Mouse (Mus musculus) bone marrow macrophage, adult 2 months (primary cell): ENCODE data around the gene Hs3st6. TPM values are rescaled to one million over a fixed set of nuclear protein-coding genes. Genes with fewer than 3 reads are reported as not detected.
"Not testable (repeated sequence)": the region's sequence is repeated elsewhere in the genome, so short reads cannot be mapped to it uniquely, and the experiment has no call there.

Source experiments
- H3K27ac ChIP-seq: 2 replicates; pipeline ENCODE4 v1.5.1; 2012; ENCODE audit warnings: low read depth, low read length; ENCODE audit not compliant: insufficient read depth
- H3K4me1 ChIP-seq: 2 replicates; pipeline ENCODE4 v1.6.1; 2012; ENCODE audit warnings: low read length; ENCODE audit not compliant: control insufficient read depth, insufficient read depth
- H3K4me3 ChIP-seq: 2 replicates; pipeline ENCODE4 v1.5.1; 2012; ENCODE audit warnings: mild to moderate bottlenecking, low read length, moderate library complexity; ENCODE audit not compliant: insufficient read depth
- CTCF ChIP-seq: IDR thresholded peaks from 2 replicates; pipeline ENCODE4 v1.5.1; 2012; ENCODE audit warnings: low read depth, mild to moderate bottlenecking, low read length, moderate library complexity
- POLR2A ChIP-seq: IDR thresholded peaks from 2 replicates; pipeline ENCODE4 v1.6.1; 2012; ENCODE audit warnings: mild to moderate bottlenecking, low read depth, low read length, borderline replicate concordance
- polyA plus RNA-seq: library from polyadenylated mRNA; stranded (reverse); fragments of >200 nt; gene quantifications from 2 replicates; pipeline ENCODE4 v1.2.4, GENCODE M21; 2012; ENCODE audit not compliant: missing spikeins, insufficient read depth, insufficient read length

Gene Hs3st6
- not detected in 2 replicates for polyA plus RNA-seq

DNA sequence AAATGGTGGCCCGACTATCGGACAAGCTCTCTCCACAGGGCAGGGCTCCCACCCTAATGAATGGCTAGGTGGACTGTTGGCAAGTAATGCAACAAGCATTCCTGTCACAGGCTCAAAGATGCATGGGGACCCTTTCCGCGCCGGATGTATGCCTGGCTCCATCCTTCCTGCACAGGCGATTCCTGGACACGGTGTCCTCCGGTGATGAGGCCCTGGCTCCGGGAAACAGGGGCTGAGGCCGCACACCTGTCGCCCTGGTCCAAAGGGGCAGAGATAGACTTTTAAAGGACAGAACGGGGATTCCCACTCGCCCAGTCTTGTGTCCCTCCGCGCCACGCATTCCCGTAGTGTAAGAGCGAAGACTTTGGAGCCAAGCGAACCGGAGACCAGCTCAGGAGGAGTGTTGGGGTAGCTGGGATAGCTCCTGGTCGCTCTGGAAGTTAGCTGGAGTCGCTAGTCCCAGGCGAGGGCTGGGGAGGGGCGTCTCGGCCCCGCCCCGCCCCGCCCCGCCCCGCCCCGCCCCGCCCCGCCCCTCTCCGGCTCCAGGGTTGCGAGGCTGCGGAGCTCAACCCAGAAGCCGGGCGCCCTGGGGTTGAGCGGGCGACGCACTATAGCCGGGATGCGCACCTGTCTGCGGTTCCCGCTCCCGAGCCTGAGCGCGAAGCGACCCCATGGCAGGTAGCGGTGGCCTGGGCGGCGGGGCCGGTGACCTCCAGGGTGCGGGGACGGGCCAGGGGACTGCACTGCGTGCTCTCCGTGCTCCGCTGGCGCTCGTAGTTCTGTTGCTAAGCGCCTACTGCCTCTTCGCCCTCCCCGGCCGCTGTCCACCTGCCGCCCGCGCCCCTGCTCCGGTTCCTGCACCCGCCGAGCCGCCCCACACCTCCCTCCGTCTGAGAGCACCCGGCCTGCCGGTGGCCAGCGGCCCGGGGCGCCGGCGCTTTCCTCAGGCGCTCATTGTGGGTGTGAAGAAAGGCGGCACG lies at the start of gene Hs3st6:
Gene Hs3st6, plus strand, starts transcription at position 574 of the 980 bp plus-strand sequence.
- no peak for TF ChIP-seq CTCF
- no peak for TF ChIP-seq POLR2A
- Histone ChIP-seq H3K4me1 (no peaks in the 10 kb centered on the region), H3K4me3 (peak within 1 kb of the TSS; percentile 60), H3K27ac (no peak within 1 kb of the TSS)

DNA sequence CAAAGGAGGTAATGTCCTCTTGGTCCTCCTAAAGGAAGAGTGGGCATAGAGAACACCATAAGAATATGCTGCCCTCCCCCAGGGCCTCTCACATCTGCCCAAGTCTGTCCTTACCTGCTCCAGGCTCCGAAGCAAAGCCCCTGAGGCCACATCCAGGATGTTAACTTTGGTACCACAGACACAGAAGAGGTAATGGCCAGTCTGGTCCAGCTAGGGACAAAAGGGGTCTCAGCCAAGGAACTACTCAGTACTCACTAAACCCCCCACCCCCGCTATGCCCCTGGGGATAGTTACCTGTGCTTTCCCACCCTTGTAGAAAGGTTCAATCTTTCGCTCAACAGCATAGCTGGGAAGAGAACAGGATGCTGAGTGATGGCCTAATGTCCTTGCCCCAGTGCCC lies 47.0 kb upstream of the Hs3st6 start:
- peaks cover 5% of the 10 kb centered on the region; the same call in 1 of the 2 replicates for H3K4me1 ChIP-seq
- no peak overlapping the region for H3K4me3 ChIP-seq
- TF ChIP-seq CTCF (no peak), POLR2A (no peak)
- H3K27ac ChIP-seq: no peak overlapping the region

DNA sequence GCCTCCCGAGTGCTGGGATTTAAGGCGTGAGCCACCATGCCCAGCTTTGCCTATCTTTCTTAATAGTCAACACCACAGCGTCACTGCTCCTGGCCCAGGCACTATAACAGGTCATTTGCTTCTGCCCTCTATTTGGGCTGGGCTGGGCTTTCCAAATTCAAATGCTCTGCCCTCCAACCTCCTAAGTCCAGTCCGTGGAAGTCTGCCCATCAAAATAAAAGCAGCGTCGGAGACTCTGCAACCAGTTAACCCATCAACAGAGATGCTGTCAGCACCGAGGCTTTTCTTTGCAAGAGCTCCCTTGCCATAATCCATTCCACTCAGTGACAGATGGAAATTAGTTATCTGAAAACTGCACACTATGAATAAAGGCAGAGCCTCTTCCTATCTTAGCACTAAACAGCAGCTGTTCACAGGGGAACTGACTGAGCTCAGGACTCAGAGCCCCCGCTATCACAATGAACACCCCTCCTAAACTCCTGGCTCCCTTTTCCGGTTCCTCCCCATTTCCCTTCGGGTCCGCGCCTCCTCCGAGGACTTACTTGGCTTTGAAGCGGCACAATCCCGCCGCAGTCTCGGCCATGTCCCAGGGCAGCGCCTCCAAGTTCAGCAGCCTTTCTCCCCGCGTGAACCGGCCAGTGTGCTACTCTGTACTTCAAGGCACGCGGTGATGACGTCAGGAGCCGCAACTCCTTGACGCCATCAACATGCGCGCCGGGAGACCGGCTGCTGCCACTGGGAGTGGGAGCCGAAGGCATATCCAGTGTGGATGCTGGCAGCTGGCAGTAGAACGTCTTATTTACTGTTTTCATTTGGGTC lies 45.6 kb upstream of the Hs3st6 start, which contains the start of gene Tbl3:
Gene Tbl3, minus strand, starts transcription at position 679 of the 819 bp plus-strand sequence.
- TF ChIP-seq CTCF (no peak), POLR2A (no peak)
- peak within 1 kb of the TSS; percentile 81 for H3K4me3 ChIP-seq

DNA sequence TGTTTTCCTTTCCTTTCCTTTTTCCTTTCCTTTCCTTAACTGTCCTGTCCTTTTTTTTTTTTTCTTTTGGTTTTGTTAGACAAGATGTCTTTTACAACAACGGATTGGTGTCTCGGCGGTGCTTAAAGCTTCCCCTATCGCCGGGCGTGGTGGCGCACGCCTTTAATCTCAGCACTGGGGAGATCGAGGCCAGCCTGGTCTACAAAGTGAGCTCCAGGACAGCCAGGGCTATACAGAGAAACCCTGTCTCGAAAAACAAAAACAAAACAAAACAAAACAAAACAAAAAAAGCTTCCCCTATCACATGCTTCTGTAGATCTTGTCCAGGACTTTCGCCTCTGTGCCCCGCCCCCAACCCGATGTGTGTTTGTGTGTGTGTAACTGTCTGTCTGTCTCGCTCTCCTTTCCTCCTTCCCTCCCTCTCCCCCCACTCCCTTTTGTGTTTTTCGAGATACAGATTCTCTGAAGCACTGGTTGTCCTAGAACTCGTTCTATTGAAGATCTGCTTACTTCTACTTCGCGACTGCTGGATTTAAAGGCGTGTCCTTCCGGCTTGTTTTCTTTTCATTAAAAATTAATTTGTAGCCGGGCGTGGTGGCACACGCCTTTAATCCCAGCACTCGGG lies 44.9 kb upstream of the Hs3st6 start:
- peaks cover 5% of the 10 kb centered on the region; the same call in 1 of the 2 replicates for H3K4me1 ChIP-seq
- H3K27ac ChIP-seq: peak overlapping the region; percentile 84
- peak overlapping the region; percentile 81 for H3K4me3 ChIP-seq
- TF ChIP-seq POLR2A: no peak
- no peak for TF ChIP-seq CTCF

More for the DNA sequence above, 45.6 kb upstream of the Hs3st6 start, which contains the start of gene Tbl3:
- Histone ChIP-seq H3K4me1 (peaks cover 5% of the 10 kb centered on the region; the same call in 1 of the 2 replicates), H3K27ac (peak within 1 kb of the TSS; percentile 84)

DNA sequence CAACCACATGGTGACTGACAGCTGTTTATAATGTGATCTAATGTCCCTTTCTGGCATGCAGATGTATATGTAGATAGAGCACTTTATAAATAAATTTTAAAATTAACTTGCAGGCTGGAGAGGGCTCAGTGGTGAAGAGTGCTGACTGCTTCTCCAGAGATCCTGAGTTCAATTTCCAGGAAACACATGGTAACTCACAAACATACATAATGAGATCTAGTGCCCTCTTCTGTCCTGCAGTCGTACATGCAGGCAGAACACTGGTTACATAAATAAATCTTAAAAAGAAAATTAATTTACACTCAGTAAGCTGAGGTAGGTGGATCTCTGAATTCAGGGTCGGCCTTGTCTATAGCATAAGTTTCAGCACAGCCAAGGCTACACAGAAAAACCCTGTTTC lies 44.1 kb upstream of the Hs3st6 start:
- TF ChIP-seq CTCF (no peak), POLR2A (no peak)
- H3K4me1 ChIP-seq: peaks cover 5% of the 10 kb centered on the region; the same call in 1 of the 2 replicates
- H3K4me3 ChIP-seq: no peak overlapping the region
- H3K27ac ChIP-seq: peak overlapping the region; percentile 33; the same call in 1 of the 2 replicates

DNA sequence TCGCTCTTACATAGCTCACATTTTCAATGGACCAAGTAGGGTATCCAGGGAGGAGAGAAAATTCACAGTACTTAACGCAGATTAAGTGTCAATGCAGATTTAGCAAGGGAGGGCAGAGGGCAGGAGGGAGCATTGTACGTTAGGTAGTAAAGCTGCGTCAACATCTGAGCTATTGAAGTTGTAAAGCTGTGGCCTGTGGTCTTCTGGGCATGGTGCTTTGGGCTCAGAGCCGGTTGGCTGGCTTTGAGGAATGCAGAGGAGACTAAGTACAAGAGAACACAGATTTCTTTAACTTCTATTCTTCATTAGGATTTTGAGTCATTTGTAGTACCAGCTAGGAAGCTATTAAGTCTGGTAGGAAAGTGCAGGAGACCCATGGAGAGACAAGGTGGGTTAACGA lies 37.2 kb upstream of the Hs3st6 start:
- no peak for TF ChIP-seq POLR2A
- TF ChIP-seq CTCF: no peak
- Histone ChIP-seq H3K4me1 (no peaks in the 10 kb centered on the region), H3K4me3 (no peak overlapping the region), H3K27ac (no peak overlapping the region)

DNA sequence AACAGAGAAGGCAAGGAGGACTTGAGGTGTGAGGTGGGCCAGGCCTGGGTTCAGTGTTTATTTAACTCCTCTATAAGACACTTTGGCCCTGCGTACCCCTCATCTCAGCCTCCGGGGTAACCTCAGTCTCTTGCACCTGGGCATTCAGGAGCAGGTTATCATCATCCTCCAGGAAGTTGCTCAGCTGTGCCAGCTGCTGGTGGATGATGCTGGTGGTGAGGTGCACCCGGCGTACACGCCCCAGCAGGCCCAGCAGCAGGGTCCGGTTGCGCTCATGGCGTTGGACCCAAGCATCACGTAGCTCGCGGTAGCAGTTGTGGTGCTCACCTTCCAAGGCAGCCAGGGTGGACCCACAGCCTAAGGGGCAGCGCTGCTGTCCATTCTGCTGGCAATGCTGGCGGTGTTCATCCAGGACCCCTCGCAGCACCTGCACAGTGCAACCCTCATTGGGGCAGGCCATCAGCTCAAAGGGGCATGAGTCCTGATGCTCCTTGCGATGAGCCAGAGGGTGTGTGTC lies 36.6 kb upstream of the Hs3st6 start:
- TF ChIP-seq CTCF (no peak), POLR2A (no peak)
- H3K4me3 ChIP-seq: no peak overlapping the region
- no peak overlapping the region for H3K27ac ChIP-seq
- no peaks in the 10 kb centered on the region for H3K4me1 ChIP-seq

DNA sequence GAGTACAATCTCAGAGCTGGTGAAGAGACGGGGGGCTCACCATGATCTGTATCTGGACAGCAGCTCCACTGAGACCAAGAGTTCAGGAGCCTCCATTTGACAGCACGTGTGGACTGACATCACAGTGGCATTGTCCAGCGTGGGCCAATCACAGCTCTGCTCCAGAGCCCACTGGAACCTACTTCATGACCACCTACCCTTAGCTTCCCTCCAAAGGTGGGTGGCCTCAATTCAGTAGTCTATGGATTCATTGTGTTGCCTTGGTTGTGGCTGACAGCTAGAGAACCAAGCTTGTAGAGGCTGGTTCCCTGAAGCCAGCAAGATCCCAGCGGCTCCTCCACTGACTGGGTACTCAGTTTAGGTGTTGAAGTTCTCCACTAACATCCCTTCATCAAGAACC lies 34.8 kb upstream of the Hs3st6 start, which contains the start of the genes Rnf151 and Rps2:
Gene Rnf151, minus strand, starts transcription at position 121 of the 400 bp plus-strand sequence.
Gene Rps2, plus strand, starts transcription at position 174 of the 400 bp plus-strand sequence.
- TF ChIP-seq POLR2A: no peak
- no peak for TF ChIP-seq CTCF
- Histone ChIP-seq H3K27ac (no peak within 1 kb of the TSS), H3K4me1 (peaks cover 2% of the 10 kb centered on the region; the same call in 1 of the 2 replicates), H3K4me3 (peak within 1 kb of the TSS; percentile 73)

DNA sequence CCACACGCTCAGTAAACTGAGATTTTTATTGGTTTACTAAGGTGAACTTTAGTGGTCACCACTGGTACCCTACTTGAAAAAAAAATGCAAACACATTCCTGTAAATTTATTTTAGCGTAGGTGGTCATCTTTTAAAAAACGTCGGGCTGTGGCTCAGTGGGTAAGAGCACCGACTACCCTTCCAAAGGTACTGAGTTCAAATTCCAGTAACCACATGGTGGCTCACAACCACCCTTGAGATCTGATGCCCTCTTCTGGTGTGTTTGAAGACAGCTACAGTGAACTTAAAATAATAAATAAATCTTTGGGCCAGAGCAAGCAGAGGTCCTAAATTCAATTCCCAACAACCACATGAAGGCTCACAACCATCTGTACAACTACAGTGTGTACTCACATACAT lies 33.9 kb upstream of the Hs3st6 start:
- Histone ChIP-seq H3K27ac (0 out of 2 replicates have a peak overlapping the region, but pooled peaks have one; percentile 67), H3K4me3 (peak overlapping the region; percentile 73)
- H3K4me1 ChIP-seq: not testable (repeated sequence)
